Mouse (Mus musculus): ENCODE measurements at regions not wholly inside any gene's neighbourhood (a gene's known extent, or its start where the extent isn't known, plus 50 kb on each side); places are given as distances from the start of the nearest gene placed in this dataset.

GRCm38 (mm10) chr3:128723100-128723499, 476.6 kb upstream of the Pitx2 start:
- no peak for DNase-seq (ENCODE audit: low spot score)

GRCm38 (mm10) chr3:128720276-128720675, 479.4 kb upstream of the Pitx2 start:
- DNase-seq (ENCODE audit: low spot score), result no peak

GRCm38 (mm10) chr3:128719226-128719625, 480.5 kb upstream of the Pitx2 start:
- no peak for DNase-seq (ENCODE audit: low spot score)

- no peak for DNase-seq (ENCODE audit: low spot score)
Measured at GRCm38 (mm10) chr3:128707270-128707669, 492.4 kb upstream of the Pitx2 start.

- DNase-seq (ENCODE audit: low spot score), result no peak
Measured at GRCm38 (mm10) chr3:128668468-128669127, 531.1 kb upstream of the Pitx2 start.

GRCm38 (mm10) chr3:128665184-128665583, 534.5 kb upstream of the Pitx2 start:
- DNase-seq (ENCODE audit: low spot score), result no peak

GRCm38 (mm10) chr3:128636960-128637755, 562.5 kb upstream of the Pitx2 start:
- no peak for DNase-seq (ENCODE audit: low spot score)

GRCm38 (mm10) chr3:128627696-128628095, 572.0 kb upstream of the Pitx2 start:
- DNase-seq (ENCODE audit: low spot score), result no peak

GRCm38 (mm10) chr3:128616675-128617074, 583.0 kb upstream of the Pitx2 start:
- no peak for DNase-seq (ENCODE audit: low spot score)

GRCm38 (mm10) chr3:128613657-128614056, 586.0 kb upstream of the Pitx2 start:
- DNase-seq (ENCODE audit: low spot score), result no peak

GRCm38 (mm10) chr3:128610731-128611130, 588.9 kb upstream of the Pitx2 start:
- no peak for DNase-seq (ENCODE audit: low spot score)

GRCm38 (mm10) chr3:128608694-128609093, 591.0 kb upstream of the Pitx2 start:
- no peak for DNase-seq (ENCODE audit: low spot score)

- no peak for DNase-seq (ENCODE audit: low spot score)
Measured at GRCm38 (mm10) chr3:128575339-128576129, 624.1 kb upstream of the Pitx2 start.

GRCm38 (mm10) chr3:128570551-128570950, 629.1 kb upstream of the Pitx2 start:
- DNase-seq (ENCODE audit: low spot score), result no peak

GRCm38 (mm10) chr3:128565386-128565785, 634.3 kb upstream of the Pitx2 start:
- no peak for DNase-seq (ENCODE audit: low spot score)

- peak; percentile 29 for DNase-seq (ENCODE audit: low spot score)
Measured at GRCm38 (mm10) chr3:128546416-128547327, 650.5 kb upstream of the Fam241a start.

GRCm38 (mm10) chr3:128525427-128525826, 629.3 kb upstream of the Fam241a start:
- DNase-seq (ENCODE audit: low spot score), result no peak

GRCm38 (mm10) chr3:128520671-128521103, 624.6 kb upstream of the Fam241a start:
- peak; percentile 4 for DNase-seq (ENCODE audit: low spot score)

- DNase-seq (ENCODE audit: low spot score), result no peak
Measured at GRCm38 (mm10) chr3:128519913-128520316, 623.8 kb upstream of the Fam241a start.

GRCm38 (mm10) chr3:128518806-128519205, 622.7 kb upstream of the Fam241a start:
- no peak for DNase-seq (ENCODE audit: low spot score)

GRCm38 (mm10) chr3:128471111-128471510, 575.0 kb upstream of the Fam241a start:
- DNase-seq (ENCODE audit: low spot score), result peak; percentile 10

- no peak for DNase-seq (ENCODE audit: low spot score)
Measured at GRCm38 (mm10) chr3:128429706-128430105, 533.6 kb upstream of the Fam241a start.
